Mouse (Mus musculus): Measurements from ENCODE around the gene Dek.

The Dek gene

GRCm38 (mm10) chr13:47047996-47048395 lies 58.0 kb downstream of the Dek start:
- DNase-seq: no peak

DNA sequence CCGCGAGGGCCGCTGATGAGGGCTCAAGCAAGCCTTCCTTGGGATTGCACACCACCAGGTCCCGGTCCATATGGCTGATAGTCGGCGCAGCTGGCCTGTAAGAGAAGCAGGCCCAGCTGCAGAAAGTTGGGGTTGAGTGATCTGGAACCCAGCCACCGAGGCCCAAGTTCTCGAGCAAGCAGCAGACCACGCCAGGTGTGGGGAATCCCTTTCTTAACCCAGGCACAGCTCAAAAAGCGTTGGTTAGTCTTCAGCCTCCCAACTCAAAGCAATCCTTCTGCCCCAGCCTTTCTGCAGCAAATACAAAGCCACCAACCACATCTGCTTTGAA lies 61.4 kb downstream of the Dek start, which contains the start of gene Tpmt:
Tpmt (minus strand) TSS at position 121 of the 331 bp plus-strand sequence.
- DNase-seq: peak; percentile 11

GRCm38 (mm10) chr13:47043833-47044616 lies 62.0 kb downstream of the Dek start:
- DNase-seq: peak; percentile 41

DNA sequence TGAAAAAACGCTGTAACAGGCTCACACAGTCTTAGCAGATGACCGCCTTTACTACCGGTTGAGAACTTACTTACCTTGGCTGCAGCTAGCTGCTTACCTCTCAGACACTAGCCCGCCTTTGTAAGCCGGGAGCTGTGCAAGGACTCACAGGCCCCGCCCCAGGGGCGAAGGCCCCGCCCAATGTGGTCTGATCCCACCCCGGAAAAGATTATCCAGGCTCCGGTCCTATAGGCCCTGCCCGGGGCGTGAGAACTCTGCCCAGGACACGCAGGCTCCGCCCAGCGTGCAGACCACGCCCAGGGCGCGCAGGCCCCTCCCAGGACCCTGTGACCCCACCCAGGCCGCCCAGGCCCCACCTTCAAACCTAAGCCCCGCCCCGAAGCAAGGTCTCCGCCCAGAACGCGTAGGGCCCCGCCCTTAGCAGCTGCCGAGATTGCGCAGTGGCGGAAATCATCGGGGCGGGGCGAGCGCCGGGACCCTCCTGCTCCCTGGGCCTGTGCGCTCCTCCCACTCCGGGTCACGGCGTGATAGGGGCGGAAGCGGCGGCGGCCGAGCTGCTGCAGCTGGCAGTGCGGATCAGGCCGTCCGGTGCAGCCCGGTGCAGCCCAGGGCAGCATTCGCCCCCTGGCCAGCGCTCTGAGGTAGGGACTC lies 62.8 kb downstream of the Dek start, which contains the start of gene Kdm1b:
Kdm1b (plus strand) TSS at position 470 of the 651 bp plus-strand sequence.
- DNase-seq: peak; percentile 97

- DNase-seq: no peak
Observed at GRCm38 (mm10) chr13:47042024-47042633, 63.9 kb downstream of the Dek start.

DNA sequence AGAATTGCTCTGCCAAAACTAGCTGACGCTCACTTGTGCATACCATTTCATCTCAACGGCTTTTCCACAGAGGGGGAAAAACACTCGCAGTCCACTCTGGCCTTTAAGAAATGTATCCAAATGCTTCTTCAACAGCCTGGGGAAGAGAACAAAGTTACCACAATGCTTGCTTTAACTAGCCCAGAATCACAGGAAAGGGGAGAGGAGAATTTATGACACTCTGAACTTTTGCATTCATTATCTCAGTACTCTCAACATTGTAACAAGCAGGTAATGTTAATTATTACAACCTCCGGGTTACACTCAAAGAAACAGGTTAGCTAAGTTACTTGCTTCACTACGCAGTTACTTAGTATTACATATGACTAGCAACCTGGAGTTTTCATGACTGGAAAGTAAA lies 65.9 kb downstream of the Dek start:
- DNase-seq: no peak

DNA sequence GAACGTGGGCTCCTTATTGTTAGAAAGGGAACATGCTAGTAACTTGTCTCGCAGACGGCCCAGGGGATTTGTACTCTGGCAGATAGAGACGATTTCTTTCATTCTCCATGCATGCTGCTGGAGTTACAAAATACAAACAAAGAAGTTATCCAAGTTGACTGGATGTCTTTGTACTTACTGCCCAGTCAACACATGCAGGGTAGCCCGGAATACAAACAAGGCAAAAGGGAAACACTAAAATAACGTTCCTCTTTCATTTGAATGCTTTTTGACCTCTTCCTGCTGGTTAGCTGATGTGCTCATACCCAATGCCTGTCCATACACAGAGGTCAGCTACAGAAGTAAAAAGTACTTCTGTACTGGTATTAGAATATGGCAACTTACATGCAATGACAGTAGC lies 68.1 kb downstream of the Dek start:
- no peak for DNase-seq

Measured in liver (tissue).